Comparison of ENCODE assay signal across 10 mouse cellular contexts in the genomic region with DNA sequence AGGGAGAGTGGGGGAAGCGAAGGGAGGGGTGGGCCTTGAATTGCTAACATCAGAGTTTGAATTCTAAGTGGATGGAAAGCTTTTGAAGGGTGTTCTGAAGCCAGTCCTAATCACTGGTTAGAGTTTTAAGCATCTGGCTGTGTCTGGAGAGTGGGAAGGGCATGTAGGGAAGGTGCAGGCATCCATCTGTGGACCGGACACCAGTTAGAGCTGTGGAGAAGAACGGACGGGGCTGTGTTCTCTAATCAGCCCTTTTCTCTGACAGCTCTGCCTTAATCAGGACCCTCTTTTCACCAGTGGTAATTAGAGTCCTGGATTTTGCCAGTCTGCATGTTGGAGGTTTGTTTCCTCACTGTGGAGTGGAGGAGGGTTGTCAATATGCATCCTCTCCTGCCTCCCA. TPM values are rescaled to one million over a fixed set of nuclear protein-coding genes. Genes with fewer than 3 reads are reported as not detected.
DNase-seq lines count a peak whose midpoint lies in the region; ATAC-seq and TF ChIP-seq lines count a peak whose summit lies in the region.
"Had no signal": no experiment of that assay in that cellular context is flagged by ENCODE, and none has a peak within 500 bp of the region (broad histone marks: within the 10 kb centered on the region; RNA-seq: fewer than 3 reads in every experiment).

No protein-coding gene starts in this region.

- TF ChIP-seq CTCF in left cerebral cortex, adult 2 months (IDR thresholded peaks at IDR 0.05): no peak

- peaks cover 19% of the 10 kb centered on the region for H3K4me1 ChIP-seq in embryonic facial prominence, embryonic 15.5 days
- H3K4me1 ChIP-seq in hindbrain, embryonic 14.5 days (replicated peaks; ENCODE audit: control insufficient read depth, insufficient read depth, low read length): peaks cover 25% of the 10 kb centered on the region
- H3K4me1 ChIP-seq in midbrain, embryonic 16.5 days (ENCODE audit: control insufficient read depth, insufficient read depth, low read length): peaks cover 27% of the 10 kb centered on the region

- H3K36me3 ChIP-seq in embryonic facial prominence, embryonic 15.5 days: peaks cover 17% of the 10 kb centered on the region
- H3K36me3 ChIP-seq in hindbrain, embryonic 14.5 days (replicated peaks; ENCODE audit: control insufficient read depth, insufficient read depth): peaks cover 23% of the 10 kb centered on the region; the same call in 1 of the 2 replicates
- 0 out of 2 replicates have a peak, but pooled peaks cover 2% of the 10 kb centered on the region for H3K36me3 ChIP-seq in midbrain, embryonic 16.5 days (ENCODE audit: control insufficient read depth, insufficient read depth, low read length)

- H3K4me3 ChIP-seq in left cerebral cortex, adult 2 months: peak overlapping the region; percentile 0; the same call in 1 of the 2 replicates
- H3K4me3 ChIP-seq in embryonic facial prominence, embryonic 15.5 days (replicated peaks): peak overlapping the region; percentile 92
- H3K4me3 ChIP-seq in hindbrain, embryonic 14.5 days (replicated peaks; ENCODE audit: low read length): peak overlapping the region; percentile 87; the same call in 1 of the 2 replicates
- H3K4me3 ChIP-seq in midbrain, embryonic 16.5 days (ENCODE audit: low read depth, low read length): no peak overlapping the region

- intact Hi-C loops in left cerebral cortex, adult 2 months (cut with DNase I): no loop called here

- 77% methylated on average over 4 of the region's 4 CpGs for WGBS in embryonic facial prominence, embryonic 15.5 days
- WGBS in hindbrain, embryonic 14.5 days: 91% methylated on average over 4 of the region's 4 CpGs
- WGBS in midbrain, embryonic 16.5 days: 79% methylated on average over 4 of the region's 4 CpGs

- DNase-seq in left cerebral cortex, adult 2 months (ENCODE audit: extremely low spot score in 1 of 2, low spot score in 2 of 2): no peak
- DNase-seq in left cerebral cortex, adult 9 months (ENCODE audit: low spot score in 2 of 2): no peak
- no peak for DNase-seq in hindbrain, embryonic 14.5 days (ENCODE audit: low spot score)
- DNase-seq in thymus, adult 18-20 months: no peak
- no peak for DNase-seq in embryo, embryonic 11 days
- no peak for DNase-seq in cerebellum, postnatal 14 days

- no peaks in the 10 kb centered on the region for H3K27me3 ChIP-seq in embryonic facial prominence, embryonic 15.5 days
- H3K27me3 ChIP-seq in hindbrain, embryonic 14.5 days (ENCODE audit: control insufficient read depth, insufficient read depth, low read length): no peaks in the 10 kb centered on the region
- H3K27me3 ChIP-seq in midbrain, embryonic 16.5 days (ENCODE audit: control insufficient read depth, insufficient read depth, low read depth, low read length): no peaks in the 10 kb centered on the region
- H3K27me3 ChIP-seq: Patski had no signal

- no peak for ATAC-seq in embryonic facial prominence, embryonic 15.5 days (ENCODE audit: insufficient number of reproducible peaks, low FRiP score, low TSS enrichment, low read depth)
- no peak for ATAC-seq in hindbrain, embryonic 14.5 days (ENCODE audit: low FRiP score)
- ATAC-seq in midbrain, embryonic 16.5 days: no peak
- ATAC-seq: Patski had no signal

- no peak overlapping the region for H3K9ac ChIP-seq in embryonic facial prominence, embryonic 15.5 days
- H3K9ac ChIP-seq in hindbrain, embryonic 14.5 days: peak overlapping the region; percentile 92
- H3K9ac ChIP-seq in midbrain, embryonic 16.5 days (ENCODE audit: low read depth, low read length): peak overlapping the region; percentile 48; the same call in 1 of the 2 replicates

- peak overlapping the region; percentile 57 for H3K4me2 ChIP-seq in embryonic facial prominence, embryonic 15.5 days (replicated peaks)
- peak overlapping the region; percentile 95 for H3K4me2 ChIP-seq in hindbrain, embryonic 14.5 days (replicated peaks)
- H3K4me2 ChIP-seq in midbrain, embryonic 16.5 days (ENCODE audit: low read length): peak overlapping the region; percentile 98

- H3K27ac ChIP-seq in left cerebral cortex, adult 2 months: peak overlapping the region; percentile 25; the same call in 1 of the 2 replicates
- peak overlapping the region; percentile 34; the same call in 1 of the 2 replicates for H3K27ac ChIP-seq in embryonic facial prominence, embryonic 15.5 days (replicated peaks)
- 0 out of 2 replicates have a peak overlapping the region, but pooled peaks have one; percentile 21 for H3K27ac ChIP-seq in hindbrain, embryonic 14.5 days
- no peak overlapping the region for H3K27ac ChIP-seq in midbrain, embryonic 16.5 days (ENCODE audit: low read length)

- no peaks in the 10 kb centered on the region for H3K9me3 ChIP-seq in embryonic facial prominence, embryonic 15.5 days (replicated peaks)
- H3K9me3 ChIP-seq in hindbrain, embryonic 14.5 days (ENCODE audit: control insufficient read depth, low read length): no peaks in the 10 kb centered on the region
- H3K9me3 ChIP-seq in midbrain, embryonic 16.5 days (replicated peaks; ENCODE audit: control insufficient read depth, low read length, poor library complexity, severe bottlenecking): no peaks in the 10 kb centered on the region

RNA-seq across cellular contexts. Expression of gene Chmp4b, which starts 7.6 kb away (rescaled TPM):
- total RNA-seq in left cerebral cortex, adult 2 months (2021): 100 to 1,000 TPM; 215 to 217 TPM
- polyA plus RNA-seq in embryonic facial prominence, embryonic 15.5 days (2015; fragmentation: Nextera tagmentation; extraction: Ambion mirVana): 38.1 and 47.7 TPM in 2 replicates
- 23.2 and 23.4 TPM in 2 replicates for polyA plus RNA-seq in hindbrain, embryonic 14.5 days (2014; fragmentation: Nextera tagmentation; extraction: Ambion mirVana)
- polyA plus RNA-seq in midbrain, embryonic 16.5 days (2015; fragmentation: Nextera tagmentation; extraction: Ambion mirVana): 22.1 and 24.2 TPM in 2 replicates

RNA-seq across cellular contexts. Expression of gene 4930519P11Rik, which starts 45.8 kb away (rescaled TPM):
- total RNA-seq in left cerebral cortex, adult 2 months (2021): not detected
- 0.49 TPM in 1 of 2 replicates, not detected in the other for polyA plus RNA-seq in embryonic facial prominence, embryonic 15.5 days (2015; fragmentation: Nextera tagmentation; extraction: Ambion mirVana)
- 0.47 and 0.59 TPM in 2 replicates for polyA plus RNA-seq in hindbrain, embryonic 14.5 days (2014; fragmentation: Nextera tagmentation; extraction: Ambion mirVana)
- polyA plus RNA-seq in midbrain, embryonic 16.5 days (2015; fragmentation: Nextera tagmentation; extraction: Ambion mirVana): 0.41 and 0.63 TPM in 2 replicates
- total RNA-seq: hematopoietic stem cell, adult 5-6 weeks had no signal

RNA-seq across cellular contexts. Expression of gene Zfp341, which starts 46.0 kb away (rescaled TPM):
- total RNA-seq in left cerebral cortex, adult 2 months (2021): 10 to 100 TPM; 11.1 to 11.7 TPM
- polyA plus RNA-seq in embryonic facial prominence, embryonic 15.5 days (2015; fragmentation: Nextera tagmentation; extraction: Ambion mirVana): 1.6 and 2.0 TPM in 2 replicates
- 2.0 and 2.4 TPM in 2 replicates for polyA plus RNA-seq in hindbrain, embryonic 14.5 days (2014; fragmentation: Nextera tagmentation; extraction: Ambion mirVana)
- polyA plus RNA-seq in midbrain, embryonic 16.5 days (2015; fragmentation: Nextera tagmentation; extraction: Ambion mirVana): 2.3 TPM in 2 replicates

RNA-seq across cellular contexts. Expression of gene Pxmp4, which starts 55.6 kb away (rescaled TPM):
- 10 to 100 TPM; 12.8 to 14.2 TPM for total RNA-seq in left cerebral cortex, adult 2 months (2021)
- polyA plus RNA-seq in embryonic facial prominence, embryonic 15.5 days (2015; fragmentation: Nextera tagmentation; extraction: Ambion mirVana): 30.5 and 33.1 TPM in 2 replicates
- polyA plus RNA-seq in hindbrain, embryonic 14.5 days (2014; fragmentation: Nextera tagmentation; extraction: Ambion mirVana): 17.3 and 18.5 TPM in 2 replicates
- 14.1 and 15.9 TPM in 2 replicates for polyA plus RNA-seq in midbrain, embryonic 16.5 days (2015; fragmentation: Nextera tagmentation; extraction: Ambion mirVana)
